Mouse (Mus musculus) gastrocnemius, adult 2 months (tissue): ENCODE results near the gene Hivep1. TPM values are rescaled to one million over a fixed set of nuclear protein-coding genes. Genes with fewer than 3 reads are reported as not detected.

ENCODE experiments used
- DNase-seq: peaks from one replicate; pipeline ENCODE4 v3.0.0; 2022
- H3K27ac ChIP-seq: fragments of 200-600 bp; 2 replicates; pipeline ENCODE4 v1.8.1; 2022; ENCODE audit warnings: mild to moderate bottlenecking
- H3K4me3 ChIP-seq: fragments of 200-600 bp; 2 replicates; pipeline ENCODE4 v1.8.1; 2022; ENCODE audit warnings: mild to moderate bottlenecking, moderate library complexity
- CTCF ChIP-seq: fragments of 200-600 bp; IDR thresholded peaks from 2 replicates; pipeline ENCODE4 v1.8.1; 2022; ENCODE audit warnings: antibody characterized with exemption, mild to moderate bottlenecking, moderate library complexity
- intact Hi-C: fragments of 180-260 bp; cut with DNase I; formaldehyde crosslinking; loops from one replicate; pipeline ENCODE4 v1.15.1; 2025
- total RNA-seq, 2 experiments: library from RNA; stranded (reverse); gene quantifications; 2 replicates each; pipeline ENCODE4 v1.2.3; 2021

The Hivep1 gene
- total RNA-seq, 2 experiments from 2014 or later = 15.6 to 20.5 TPM

DNA sequence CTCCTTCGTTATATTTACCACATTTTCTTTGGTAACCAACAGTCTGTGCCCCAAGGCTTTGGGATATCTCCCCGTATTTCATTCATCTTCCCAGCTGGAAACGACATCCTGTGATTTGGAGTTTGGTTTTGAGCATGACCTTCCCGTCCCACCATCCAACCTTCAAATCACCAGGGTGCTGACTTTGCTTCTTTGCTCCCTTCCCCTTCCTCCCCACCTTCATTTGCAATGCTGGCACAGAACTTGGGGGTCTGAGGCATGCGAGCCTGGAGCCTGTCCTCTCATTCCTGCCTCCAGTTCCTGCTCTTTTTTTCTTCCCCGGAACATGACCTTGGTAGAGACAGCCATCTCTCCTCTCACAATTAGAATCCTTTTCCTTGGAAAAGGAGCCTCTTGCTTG is 161.7 kb downstream of the Hivep1 start:
- intact Hi-C loops = no loop called here
- no peak overlapping the region for H3K27ac ChIP-seq
- no peak for TF ChIP-seq CTCF
- DNase-seq = no peak
- no peak overlapping the region for H3K4me3 ChIP-seq

DNA sequence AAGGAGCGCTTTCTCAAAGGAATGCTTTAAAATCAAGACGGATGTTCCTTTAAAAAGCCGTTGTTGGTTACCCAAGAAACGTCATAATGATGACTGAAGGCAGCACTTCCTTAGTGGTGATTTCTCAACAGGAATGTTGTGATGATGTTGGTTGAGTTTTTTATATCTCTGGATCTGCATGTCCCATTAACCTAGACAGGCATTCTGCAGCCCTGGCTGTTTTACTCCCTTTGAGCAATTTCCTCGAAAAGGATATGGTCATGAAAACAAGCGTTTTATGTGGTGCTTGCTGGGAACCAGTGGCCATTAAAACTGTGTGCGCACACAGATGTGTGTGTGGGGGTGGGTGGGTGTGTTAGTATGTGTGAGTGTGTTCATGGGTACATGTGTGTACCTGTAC is 170.6 kb downstream of the Hivep1 start:
- intact Hi-C loops = no loop called here
- TF ChIP-seq CTCF = no peak
- no peak overlapping the region for H3K27ac ChIP-seq
- H3K4me3 ChIP-seq = no peak overlapping the region
- no peak for DNase-seq

DNA sequence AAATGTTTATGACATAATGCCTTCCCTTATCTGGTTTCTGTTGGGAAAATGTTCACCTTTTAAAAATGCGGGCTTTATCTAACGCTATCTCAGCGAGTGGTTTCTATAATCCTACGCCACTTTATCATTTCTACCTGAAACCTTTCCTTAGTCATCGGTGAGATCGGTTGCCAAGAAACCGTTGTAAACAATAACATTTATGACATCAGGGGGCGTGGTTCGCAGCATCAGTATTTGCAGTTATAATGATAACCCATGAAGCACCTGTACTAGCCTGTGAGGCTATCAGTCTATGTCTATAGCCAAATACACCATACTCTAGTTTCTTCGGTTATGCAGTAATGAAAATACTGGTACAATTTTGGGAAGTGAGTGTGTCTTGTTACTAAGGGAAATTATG is 177.0 kb downstream of the Hivep1 start:
- intact Hi-C loops = no loop called here
- no peak for DNase-seq
- Histone ChIP-seq H3K27ac (no peak overlapping the region), H3K4me3 (no peak overlapping the region)
- no peak for TF ChIP-seq CTCF

DNA sequence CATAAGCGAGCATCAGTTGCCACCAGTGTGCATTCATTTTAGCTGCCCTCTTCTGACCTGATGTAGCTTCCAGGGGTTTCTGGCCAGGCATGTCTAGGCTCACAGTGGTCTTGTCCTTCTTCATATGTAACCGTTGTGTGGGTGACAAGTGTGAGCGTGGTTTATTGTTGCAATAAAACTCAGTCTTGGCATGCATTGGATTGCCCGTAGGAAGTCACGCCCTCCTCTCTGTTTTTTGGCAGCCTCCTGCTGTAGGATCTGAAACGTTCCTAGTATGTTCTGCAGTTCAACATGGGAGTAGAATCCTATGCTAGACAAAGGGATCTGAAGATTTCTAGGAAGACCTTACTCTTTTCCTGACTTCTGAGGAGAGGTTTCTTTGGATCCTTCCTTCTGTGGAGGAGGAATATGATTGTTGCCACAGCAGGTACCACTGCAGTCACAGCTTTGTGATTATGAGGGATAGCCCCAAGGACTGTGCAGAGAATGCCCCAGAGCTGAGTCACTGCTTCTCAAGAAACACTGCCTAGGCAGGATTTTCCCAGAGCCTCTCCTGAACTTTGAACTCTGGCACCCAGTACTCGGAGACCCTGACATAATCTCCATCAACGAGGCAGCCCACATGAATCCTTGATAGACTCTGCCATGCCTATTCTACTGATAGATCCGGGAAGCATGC is 182.1 kb downstream of the Hivep1 start:
- Histone ChIP-seq H3K27ac (no peak overlapping the region), H3K4me3 (no peak overlapping the region)
- TF ChIP-seq CTCF = no peak
- intact Hi-C loops = no loop called here
- no peak for DNase-seq

DNA sequence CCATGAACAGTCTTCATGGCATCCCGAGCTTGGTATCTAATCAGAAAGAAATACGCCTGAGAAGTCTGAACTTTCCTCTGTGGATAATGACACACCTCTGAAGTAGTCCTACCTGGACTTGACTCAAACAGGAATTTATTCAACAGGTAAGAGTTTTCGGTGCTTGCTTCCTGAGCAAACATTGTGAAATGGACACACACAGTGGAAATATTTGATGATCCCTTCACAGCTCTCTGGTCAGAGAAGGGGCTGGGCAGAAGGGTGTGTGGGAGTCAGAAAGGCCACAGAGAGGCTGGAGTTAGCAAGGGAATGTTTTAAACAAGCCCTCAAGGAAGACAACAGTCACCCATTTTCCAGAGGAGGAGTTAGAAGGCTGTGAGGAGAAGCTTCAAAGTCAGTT is 186.7 kb downstream of the Hivep1 start:
- Histone ChIP-seq H3K27ac (no peak overlapping the region), H3K4me3 (no peak overlapping the region)
- TF ChIP-seq CTCF = no peak
- no peak for DNase-seq
- intact Hi-C loops = no loop called here

DNA sequence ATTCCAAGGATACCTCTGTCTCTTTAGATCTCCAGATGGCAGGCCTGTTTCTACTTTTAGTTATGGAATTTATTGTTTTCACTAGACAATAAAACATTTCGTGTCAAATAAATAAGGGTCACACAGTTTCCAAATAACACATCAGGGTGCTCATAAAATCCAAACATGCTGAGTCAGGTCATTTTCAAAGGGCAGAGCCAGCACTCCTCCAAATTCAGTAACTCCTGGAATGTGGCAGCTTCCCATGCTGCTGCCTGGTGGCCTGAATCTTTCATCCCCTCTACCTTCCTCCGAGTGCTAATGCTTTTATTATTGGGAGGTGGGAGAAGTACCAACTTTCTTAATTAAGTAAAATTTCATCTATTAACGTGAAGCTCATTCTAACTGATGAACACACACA is 190.3 kb downstream of the Hivep1 start:
- intact Hi-C loops = no loop called here
- no peak for DNase-seq

More for the DNA sequence above, 190.3 kb downstream of the Hivep1 start:
- H3K4me3 ChIP-seq = no peak overlapping the region
- TF ChIP-seq CTCF = no peak
- no peak overlapping the region for H3K27ac ChIP-seq

Other genes with a start within 250 kb of the Hivep1 start
- gene Adtrp, start 204.3 kb upstream of the Hivep1 start, total RNA-seq = not detected
- 1 to 10 TPM; 1.6 to 1.7 TPM for gene Edn1, start 249.5 kb downstream of the Hivep1 start, total RNA-seq